Mouse (Mus musculus) bone marrow, adult 2 months (tissue): Measurements from ENCODE around the gene Trpc5.

Experiments
- CTCF ChIP-seq: fragments of 200-500 bp; IDR thresholded peaks from 2 replicates; pipeline ENCODE4 v1.5.1; 2011; ENCODE audit warnings: low read length, control low read depth; ENCODE audit not compliant: control insufficient read depth, insufficient read depth
- POLR2A ChIP-seq: fragments of 200-500 bp; IDR thresholded peaks from 2 replicates; pipeline ENCODE4 v1.6.1; 2011; ENCODE audit warnings: low read depth, mild to moderate bottlenecking, control low read depth, low read length, borderline replicate concordance; ENCODE audit not compliant: control insufficient read depth

GRCm38 (mm10) chrX:144408036-144408435, 279.9 kb downstream of the Trpc5 start:
- TF ChIP-seq POLR2A (no peak), CTCF (no peak)
